Mouse (Mus musculus) brown adipose tissue, adult 24 weeks (tissue): ENCODE results near the gene Nxf7. TPM values are rescaled to one million over a fixed set of nuclear protein-coding genes. Genes with fewer than 3 reads are reported as not detected.
"Not testable (repeated sequence)": the region's sequence is repeated elsewhere in the genome, so short reads cannot be mapped to it uniquely, and the experiment has no call there.

Experiments
- H3K27ac ChIP-seq: fragments of 200-500 bp; replicated peaks from 2 replicates; pipeline ENCODE4 v1.5.1; 2012; ENCODE audit warnings: low read depth, mild to moderate bottlenecking, low read length
- H3K4me1 ChIP-seq: fragments of 200-500 bp; 2 replicates; pipeline ENCODE4 v1.6.1; 2012; ENCODE audit warnings: low read length, mixed read lengths; ENCODE audit not compliant: control insufficient read depth, insufficient read depth, insufficient read length
- H3K4me3 ChIP-seq: fragments of 200-500 bp; 2 replicates; pipeline ENCODE4 v1.5.1; 2012; ENCODE audit warnings: low read depth, mild to moderate bottlenecking, low read length, moderate library complexity; ENCODE audit not compliant: insufficient read depth
- polyA plus RNA-seq: library from polyadenylated mRNA; stranded (reverse); fragments of >200 nt; gene quantifications from 2 replicates; pipeline ENCODE4 v1.2.4, GENCODE M21; 2012; ENCODE audit not compliant: missing spikeins, insufficient read depth, insufficient read length

Nxf7 gene
- polyA plus RNA-seq: not detected in 2 replicates

DNA sequence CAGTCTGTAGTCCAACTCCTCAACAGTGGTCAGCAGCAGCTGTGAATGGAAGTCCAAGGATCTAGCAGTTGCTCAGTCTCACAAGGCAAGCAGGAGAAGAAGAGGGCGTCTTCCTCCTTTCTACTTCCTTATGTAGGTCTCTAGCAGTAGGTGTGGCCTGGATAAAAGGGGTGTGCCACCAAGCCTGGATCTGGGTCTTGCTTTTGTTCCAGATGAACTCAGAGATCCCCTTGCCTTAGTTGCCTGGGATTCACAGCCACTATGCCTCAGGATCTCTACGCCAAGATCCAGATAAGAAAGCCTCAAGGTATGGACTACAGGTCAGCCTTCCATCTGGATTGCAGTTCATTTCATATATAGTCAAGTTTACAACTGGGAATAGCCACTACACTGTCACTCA is at the start of gene Nxf7:
Gene Nxf7 (minus strand): TSS at position 101 of the 400 bp plus-strand sequence.
- no peaks in the 10 kb centered on the region for H3K4me1 ChIP-seq
- H3K4me3 ChIP-seq: no peak within 1 kb of the TSS
- H3K27ac ChIP-seq: no peak within 1 kb of the TSS

DNA sequence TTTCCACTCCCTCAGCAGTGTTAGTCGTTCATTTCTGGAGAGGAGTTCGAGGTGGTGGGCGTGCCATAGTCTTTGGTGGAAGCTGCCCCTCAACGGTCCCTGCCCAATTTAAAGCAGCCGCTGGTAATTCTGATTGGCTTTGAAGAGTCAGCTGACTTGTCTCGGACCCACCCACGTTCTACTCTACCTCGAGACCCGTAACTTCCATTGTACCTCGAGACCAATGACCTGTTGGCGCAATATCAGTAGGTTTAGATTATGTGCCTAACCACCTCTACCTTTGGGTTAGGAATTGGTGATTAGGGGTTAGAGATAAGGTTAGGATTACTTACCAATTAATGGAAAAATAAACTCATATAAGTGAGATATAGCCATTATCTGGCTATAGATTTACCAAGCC is 29.0 kb upstream of the Nxf7 start, which contains the start of gene Prame:
Gene Prame (minus strand): TSS at position 101 of the 400 bp plus-strand sequence.
- no peaks in the 10 kb centered on the region for H3K4me1 ChIP-seq
- no peak within 1 kb of the TSS for H3K4me3 ChIP-seq
- H3K27ac ChIP-seq: no peak within 1 kb of the TSS

DNA sequence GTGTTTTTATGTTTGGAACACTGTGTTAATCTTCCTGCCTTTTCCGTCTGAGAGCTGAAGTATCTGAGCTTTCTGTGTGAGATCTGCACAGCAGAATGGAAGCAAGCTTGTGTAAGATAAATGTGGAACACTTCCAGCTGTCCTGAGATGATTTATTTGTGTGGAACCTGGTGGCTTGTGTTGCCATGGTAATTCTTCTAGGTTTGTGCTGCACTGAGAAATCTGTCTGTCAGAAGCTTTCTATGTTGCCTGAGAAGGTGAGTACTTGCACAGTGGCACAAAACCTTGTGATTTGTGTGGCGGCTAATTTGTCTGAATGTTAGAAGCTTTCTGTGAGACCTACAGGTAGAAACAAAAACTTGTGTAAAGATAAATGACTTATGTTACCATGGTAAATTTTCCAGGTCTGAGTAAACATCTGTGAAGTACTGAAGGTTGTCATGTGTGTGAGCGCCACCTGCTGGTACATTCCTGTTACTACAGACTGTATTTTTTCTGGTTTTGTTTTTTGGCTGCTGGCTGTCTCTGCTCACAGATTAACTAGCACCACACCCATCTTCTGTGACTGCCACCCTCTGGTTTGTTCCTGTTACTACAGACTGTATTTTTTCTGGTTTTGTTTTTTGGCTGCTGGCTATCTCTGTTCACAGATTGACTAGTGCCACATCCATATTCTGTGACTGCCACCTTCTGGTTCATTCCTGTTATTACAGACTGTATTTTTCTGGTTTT is 2.9 kb upstream of the Nxf7 start:
- not testable (repeated sequence) for H3K4me3 ChIP-seq, H3K27ac ChIP-seq, H3K4me1 ChIP-seq

DNA sequence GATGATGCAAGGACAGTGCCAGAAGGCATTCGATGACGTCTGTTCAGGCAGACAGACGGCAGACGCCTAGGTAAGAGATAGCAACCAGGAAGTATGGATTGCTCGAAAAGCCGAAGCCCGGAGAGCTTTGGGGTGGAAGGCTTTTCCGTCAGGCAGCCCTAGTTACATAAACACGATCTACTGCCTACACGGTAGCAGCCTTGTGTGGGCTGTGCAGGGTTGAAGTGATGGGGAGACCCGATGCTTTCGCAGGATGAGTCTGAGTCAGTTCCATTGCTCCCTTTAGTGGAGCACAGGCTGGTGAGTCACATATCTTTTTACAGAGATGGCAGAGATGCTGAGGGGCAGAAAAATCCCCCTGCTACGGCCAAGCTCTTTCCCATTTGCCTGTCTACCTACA is 481 bp downstream of the Nxf7 start:
- Histone ChIP-seq H3K27ac (no peak overlapping the region), H3K4me3 (no peak overlapping the region), H3K4me1 (no peaks in the 10 kb centered on the region)

DNA sequence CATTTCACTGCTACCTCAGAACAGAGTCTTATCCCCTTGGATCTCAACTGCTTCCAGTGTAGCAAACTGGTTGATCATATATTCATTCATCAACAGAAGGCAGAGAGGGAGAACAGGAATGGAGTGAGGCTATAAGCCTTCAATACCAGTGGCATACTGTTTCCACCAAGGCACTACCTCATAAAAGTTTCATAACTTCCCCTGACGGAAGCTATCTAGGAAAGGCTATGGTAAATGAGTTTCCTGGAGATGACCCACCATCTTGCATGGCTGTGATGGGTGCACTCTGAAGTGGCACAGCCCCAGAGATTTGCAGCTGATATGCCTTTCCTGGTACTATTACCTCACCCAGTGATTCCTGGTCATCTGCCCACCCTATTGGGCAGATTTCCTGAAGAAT is 22.2 kb downstream of the Nxf7 start:
- Histone ChIP-seq H3K4me1 (no peaks in the 10 kb centered on the region), H3K4me3 (no peak overlapping the region), H3K27ac (no peak overlapping the region)

DNA sequence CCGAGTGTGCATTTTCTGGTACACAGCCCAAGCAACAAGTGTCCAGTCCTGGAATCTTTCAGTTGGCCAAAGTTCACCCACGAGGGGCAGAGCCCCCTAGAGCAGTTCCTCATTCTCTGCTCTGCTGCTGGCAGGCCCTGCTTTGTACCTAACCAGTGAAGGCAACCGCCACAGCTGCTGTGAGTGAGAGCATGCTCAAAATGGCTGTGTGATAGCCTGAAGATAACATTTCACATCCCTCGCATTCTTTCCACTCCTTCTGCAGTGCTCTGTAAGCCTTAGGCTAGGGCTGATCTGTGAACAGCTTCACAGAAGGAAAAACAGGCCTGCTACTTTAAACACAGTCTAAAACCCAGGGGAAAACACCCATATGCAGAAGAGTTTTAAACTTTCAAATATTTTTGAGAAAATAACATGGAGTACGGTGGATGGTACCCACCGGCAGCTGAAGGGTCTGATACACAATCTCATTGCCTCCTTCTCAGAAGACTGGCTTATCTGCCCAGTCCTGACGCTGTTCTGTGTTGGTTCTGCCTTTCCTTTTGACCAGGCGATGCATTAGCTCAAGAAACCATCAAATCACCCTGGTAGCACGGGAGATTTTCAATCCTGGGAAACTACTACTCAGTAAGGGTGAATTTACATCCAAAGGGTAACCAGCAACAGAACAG is 23.5 kb downstream of the Nxf7 start:
- not testable (repeated sequence) for H3K4me3 ChIP-seq, H3K27ac ChIP-seq, H3K4me1 ChIP-seq

DNA sequence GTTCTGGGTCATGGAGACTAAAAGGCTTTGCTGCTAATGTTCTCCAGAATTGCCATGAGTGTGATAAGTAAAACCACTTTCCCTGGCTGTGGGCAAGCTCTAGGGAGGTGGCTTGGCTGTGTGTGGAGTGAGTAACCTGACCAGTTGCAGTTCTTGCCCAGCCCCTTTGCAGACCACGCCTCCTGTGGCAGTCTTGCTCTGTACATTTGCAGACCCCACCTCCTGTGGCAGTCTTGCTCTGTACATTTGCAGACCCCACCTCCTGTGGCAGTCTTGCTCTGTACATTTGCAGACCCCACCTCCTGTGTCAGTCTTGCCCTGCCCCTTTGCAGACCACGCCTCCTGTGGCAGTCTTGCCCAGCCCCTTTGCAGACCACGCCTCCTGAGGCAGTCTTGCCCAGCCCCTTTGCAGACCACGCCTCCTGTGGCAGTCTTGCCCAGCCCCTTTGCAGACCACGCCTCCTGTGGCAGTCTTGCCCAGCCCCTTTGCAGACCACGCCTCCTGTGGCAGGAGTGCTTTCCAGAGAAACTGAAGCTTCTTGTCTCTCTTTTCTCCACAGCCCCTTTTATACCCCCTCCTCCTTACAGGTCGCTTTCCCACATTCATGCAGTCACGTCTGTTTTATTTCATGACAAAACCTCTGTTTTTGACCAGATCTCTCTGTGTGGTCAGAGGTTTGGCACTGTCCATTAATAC is 24.2 kb downstream of the Nxf7 start:
- H3K27ac ChIP-seq, H3K4me1 ChIP-seq, H3K4me3 ChIP-seq: not testable (repeated sequence)

DNA sequence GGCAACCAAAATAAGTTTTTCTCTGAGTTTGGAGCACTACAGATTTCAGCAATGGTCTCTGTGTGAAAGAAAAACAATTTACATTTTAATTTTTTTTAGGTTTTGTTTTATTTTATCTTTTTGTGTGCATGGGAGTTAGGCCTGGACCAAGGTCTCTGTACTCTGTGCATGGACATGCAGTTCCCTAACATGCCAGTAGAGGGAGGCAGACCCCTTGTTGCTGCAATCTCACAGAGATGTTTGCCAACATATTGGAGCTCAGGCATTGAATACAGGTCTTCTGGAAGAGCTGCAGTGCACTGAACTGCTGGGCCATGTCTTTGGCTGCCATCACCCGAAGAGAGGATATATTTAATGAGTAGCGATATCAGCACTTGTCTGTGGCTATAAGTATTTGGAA is 29.1 kb downstream of the Nxf7 start:
- not testable (repeated sequence) for H3K27ac ChIP-seq, H3K4me3 ChIP-seq, H3K4me1 ChIP-seq

DNA sequence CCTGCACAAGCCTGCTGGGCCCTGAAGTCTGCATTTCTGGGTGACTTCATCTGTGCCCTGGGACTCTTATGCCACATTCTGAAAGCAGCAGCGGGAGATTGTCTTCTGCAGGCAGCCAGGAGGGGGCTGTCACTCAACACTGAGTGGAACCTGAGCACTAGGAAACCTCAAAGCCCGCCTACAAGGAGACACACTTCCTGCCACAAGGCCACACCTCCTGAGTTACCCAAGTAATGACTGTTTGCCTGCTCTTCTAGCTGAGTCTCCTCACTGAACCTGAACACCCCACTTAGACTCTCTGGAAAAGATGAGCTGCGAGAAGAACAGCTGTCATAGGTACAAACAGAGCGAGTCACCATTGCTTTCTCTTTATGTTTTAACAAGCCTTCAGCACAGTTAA is 33.6 kb downstream of the Nxf7 start:
- H3K4me3 ChIP-seq, H3K27ac ChIP-seq, H3K4me1 ChIP-seq: not testable (repeated sequence)

DNA sequence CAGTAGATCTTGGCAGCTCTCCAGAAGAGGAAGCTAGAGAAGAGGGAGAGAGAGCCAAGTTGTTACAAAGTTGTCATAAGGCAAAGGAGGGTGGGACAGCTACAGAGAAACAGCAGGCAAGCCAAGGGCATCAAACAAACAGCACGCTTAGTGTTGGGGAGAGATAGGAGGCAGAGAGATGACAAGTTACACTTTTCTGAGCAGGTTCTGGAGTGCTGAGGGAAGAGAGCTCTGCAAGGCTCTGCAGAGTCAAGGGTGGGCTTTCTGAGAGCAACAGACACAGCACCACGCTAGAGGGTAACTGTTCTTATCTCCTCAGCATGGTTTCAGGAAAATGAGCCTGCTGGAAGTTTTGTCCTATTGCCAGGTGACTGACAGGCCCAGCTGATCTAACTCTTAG is 35.7 kb downstream of the Nxf7 start:
- no peaks in the 10 kb centered on the region for H3K4me1 ChIP-seq
- H3K27ac ChIP-seq: no peak overlapping the region
- H3K4me3 ChIP-seq: no peak overlapping the region

DNA sequence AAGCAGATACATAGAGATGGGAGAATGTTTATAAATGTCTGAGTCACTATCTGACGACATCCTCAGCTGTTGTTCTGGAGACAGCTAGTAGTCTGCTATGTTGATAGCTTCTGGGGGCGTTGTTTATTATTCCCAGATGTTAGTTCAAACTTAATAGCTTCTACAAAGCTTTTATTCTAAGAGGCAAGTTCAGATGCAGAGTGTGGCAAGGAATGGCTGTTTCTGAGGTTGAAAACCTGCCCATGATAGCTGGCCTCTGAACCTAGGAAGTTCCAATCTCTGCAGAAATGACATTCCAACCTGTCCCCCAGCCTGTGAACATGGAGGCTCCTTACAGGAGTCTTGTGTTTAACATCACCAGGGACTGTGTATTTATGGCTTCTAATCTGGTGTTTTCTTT is 36.9 kb downstream of the Nxf7 start:
- H3K4me3 ChIP-seq, H3K4me1 ChIP-seq, H3K27ac ChIP-seq: not testable (repeated sequence)

DNA sequence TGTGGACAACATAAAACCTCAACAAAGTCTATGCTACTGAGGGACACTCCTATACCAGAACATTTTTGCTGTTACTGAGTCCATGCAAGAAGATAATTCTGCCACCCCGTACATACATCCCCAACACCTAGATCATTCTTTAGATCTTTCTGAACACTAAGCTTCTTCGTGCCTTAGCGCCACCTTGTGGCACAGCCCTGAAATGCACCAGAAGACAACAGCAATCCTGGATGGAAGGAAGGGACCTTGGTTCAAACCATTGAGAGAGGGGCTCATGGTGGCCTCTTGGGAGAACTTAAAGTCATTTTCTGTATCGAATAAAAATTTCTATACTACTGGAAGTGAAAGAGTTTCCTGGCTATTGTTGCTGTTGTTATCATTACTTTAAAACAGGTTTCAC is 37.6 kb downstream of the Nxf7 start:
- H3K4me1 ChIP-seq: not testable (repeated sequence)

DNA sequence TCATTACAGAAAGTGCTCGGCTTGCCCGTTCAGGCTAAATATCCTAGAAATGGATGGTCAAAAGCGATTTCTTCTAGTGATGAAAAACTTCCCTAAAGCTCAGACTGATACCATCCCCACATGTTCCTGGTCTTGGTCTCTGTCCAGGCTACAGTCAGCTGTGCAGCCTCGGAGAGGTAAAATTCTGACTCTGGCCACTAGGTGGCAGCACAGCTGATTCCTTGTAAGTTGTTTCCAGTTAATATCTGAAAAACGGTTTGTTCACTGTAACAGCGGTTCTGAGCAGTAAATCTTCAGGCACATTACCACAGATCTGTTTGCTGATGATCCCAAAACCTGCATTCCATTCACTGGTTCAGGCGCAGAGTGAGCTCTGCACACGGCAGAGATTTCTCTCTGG is 38.9 kb downstream of the Nxf7 start:
- H3K4me1 ChIP-seq, H3K27ac ChIP-seq, H3K4me3 ChIP-seq: not testable (repeated sequence)

More for the DNA sequence above, 37.6 kb downstream of the Nxf7 start:
- not testable (repeated sequence) for H3K27ac ChIP-seq, H3K4me3 ChIP-seq
